Mouse (Mus musculus) midbrain, embryonic 16.5 days (tissue): Measurements from ENCODE around the gene Fam118b. TPM values are rescaled to one million over a fixed set of nuclear protein-coding genes. Genes with fewer than 3 reads are reported as not detected.

Experiments used
- ATAC-seq: fragments of 200-750 bp; cut with Nextera tagmentation; 2 replicates; pipeline ENCODE4 v1.8.0; 2017; ENCODE audit warnings: moderate TSS enrichment
- H3K27ac ChIP-seq: fragments of 300-500 bp; sonication (generic); 2 replicates; pipeline ENCODE4 v1.5.1; 2014; ENCODE audit warnings: mild to moderate bottlenecking, low read length, mixed read lengths
- H3K27me3 ChIP-seq: fragments of 300-500 bp; sonication (generic); 2 replicates; pipeline ENCODE4 v1.6.1; 2014; ENCODE audit warnings: low read depth, low read length, mixed read lengths; ENCODE audit not compliant: control insufficient read depth, insufficient read depth
- H3K36me3 ChIP-seq: fragments of 300-500 bp; sonication (generic); 2 replicates; pipeline ENCODE4 v1.6.1; 2014; ENCODE audit warnings: mild to moderate bottlenecking, low read length, moderate library complexity, mixed read lengths; ENCODE audit not compliant: control insufficient read depth, insufficient read depth
- H3K4me1 ChIP-seq: fragments of 300-500 bp; sonication (generic); 2 replicates; pipeline ENCODE4 v1.6.1; 2014; ENCODE audit warnings: mild to moderate bottlenecking, low read length, mixed read lengths; ENCODE audit not compliant: control insufficient read depth, insufficient read depth
- H3K4me2 ChIP-seq: fragments of 300-500 bp; sonication (generic); 2 replicates; pipeline ENCODE4 v1.6.1; 2014; ENCODE audit warnings: mild to moderate bottlenecking, low read length, mixed read lengths
- H3K4me3 ChIP-seq: fragments of 300-500 bp; sonication (generic); 2 replicates; pipeline ENCODE4 v1.5.1; 2014; ENCODE audit warnings: low read depth, mild to moderate bottlenecking, low read length, moderate library complexity, mixed read lengths
- H3K9ac ChIP-seq: fragments of 300-500 bp; sonication (generic); 2 replicates; pipeline ENCODE4 v1.6.1; 2014; ENCODE audit warnings: low read depth, low read length, mixed read lengths
- H3K9me3 ChIP-seq: fragments of 300-500 bp; sonication (generic); replicated peaks from 2 replicates; pipeline ENCODE4 v1.6.1; 2014; ENCODE audit warnings: mild to moderate bottlenecking, low read length, mixed read lengths; ENCODE audit not compliant: control insufficient read depth, poor library complexity, severe bottlenecking
- WGBS: fragments of 180-500 bp; shearing (Covaris S2); extraction: QIAGEN DNeasy Blood & Tissue Kit; methylation state at CpG from one replicate; pipeline ENCODE4 v1.1.7; 2014; 5-methylcytosine and 5-hydroxymethylcytosine counted together
- polyA plus RNA-seq: library from polyadenylated mRNA; unstranded; fragments of >200 nt; fragmentation: Nextera tagmentation; extraction: Ambion mirVana; gene quantifications from 2 replicates; pipeline ENCODE4 v1.2.1, GENCODE M21; 2015

Gene Fam118b
- polyA plus RNA-seq, 1 experiment from 2014 or later, result 59.1 TPM

DNA sequence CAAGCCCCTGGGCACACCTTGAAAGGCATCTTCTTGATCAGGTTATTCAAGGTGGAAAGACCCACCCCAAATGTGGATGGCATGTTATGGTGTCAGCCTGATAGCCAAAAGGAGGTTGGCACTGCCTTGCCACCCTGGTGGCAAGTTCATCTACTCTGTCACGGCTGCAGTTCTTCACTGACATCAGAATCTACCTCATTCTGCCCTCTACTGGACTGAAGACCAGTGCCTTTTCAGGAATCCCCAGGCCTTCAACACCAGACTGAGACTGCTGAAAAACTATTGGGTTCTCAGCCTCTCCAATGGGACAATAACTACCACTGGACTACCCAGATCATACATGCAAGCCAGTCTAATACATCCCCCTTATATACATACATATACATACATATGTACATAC is 27.9 kb downstream of the Fam118b start:
- Histone ChIP-seq H3K9ac (no peak overlapping the region), H3K27ac (no peak overlapping the region), H3K9me3 (no peaks in the 10 kb centered on the region), H3K36me3 (no peaks in the 10 kb centered on the region; the same call in 1 of the 2 replicates), H3K4me3 (no peak overlapping the region), H3K27me3 (no peaks in the 10 kb centered on the region), H3K4me2 (no peak overlapping the region), H3K4me1 (no peaks in the 10 kb centered on the region)
- ATAC-seq, result no peak
- WGBS, result 83% methylated on average over 1 of the region's 1 CpGs

DNA sequence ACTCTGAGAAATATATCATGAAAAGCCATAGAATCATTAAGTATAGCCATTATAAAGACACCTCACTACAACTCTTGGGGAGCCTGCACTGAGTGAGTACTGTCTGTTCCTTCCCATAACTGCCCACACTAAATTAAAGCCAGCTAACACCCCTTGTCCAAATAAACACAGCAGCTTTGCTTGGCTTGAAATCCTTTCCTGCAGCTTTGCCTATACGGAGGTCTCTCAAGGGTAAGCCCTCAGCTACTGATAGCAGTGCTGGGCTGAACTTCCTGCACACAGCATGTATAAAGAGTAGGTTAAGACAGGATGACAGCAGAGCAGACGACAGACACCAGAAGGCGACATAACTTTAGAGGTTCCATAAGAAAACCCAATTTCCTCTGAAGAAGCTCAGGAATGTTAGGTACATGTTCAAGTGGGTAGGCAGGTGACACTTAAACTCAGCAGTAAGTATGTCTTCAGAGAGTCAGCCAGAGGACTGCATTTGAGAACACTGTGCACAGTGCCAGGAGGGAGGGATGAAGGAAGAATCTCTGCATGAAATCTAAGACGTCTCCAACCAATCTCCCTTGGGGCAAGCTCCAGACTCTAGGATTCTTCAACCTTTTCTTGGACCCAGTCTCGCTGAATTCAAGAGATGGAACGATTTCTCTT is 28.6 kb downstream of the Fam118b start:
- WGBS, result 86% methylated on average over 6 of the region's 6 CpGs

DNA sequence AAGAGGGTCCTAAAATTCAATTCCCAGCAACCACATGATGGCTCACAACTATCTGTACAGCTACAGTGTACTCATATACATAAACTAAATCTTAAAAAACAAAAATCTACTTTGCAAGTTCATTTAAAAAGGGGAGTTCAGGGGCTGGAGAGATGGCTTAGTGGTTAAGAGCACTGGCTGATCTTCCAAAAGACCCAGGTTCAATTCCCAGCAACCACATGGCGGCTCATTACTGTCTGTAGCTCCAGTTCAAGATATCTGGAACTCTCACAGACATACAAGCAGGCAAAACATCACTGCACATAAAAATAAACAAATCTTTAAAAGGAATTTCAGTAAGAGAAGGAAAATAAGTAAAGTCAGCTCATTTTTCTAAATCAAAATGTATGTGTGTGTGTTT is 29.2 kb downstream of the Fam118b start:
- ATAC-seq, result no peak
- Histone ChIP-seq H3K27me3 (no peaks in the 10 kb centered on the region), H3K4me2 (no peak overlapping the region), H3K27ac (no peak overlapping the region), H3K4me3 (no peak overlapping the region), H3K9me3 (no peaks in the 10 kb centered on the region), H3K4me1 (no peaks in the 10 kb centered on the region), H3K9ac (no peak overlapping the region), H3K36me3 (peaks cover 4% of the 10 kb centered on the region; the same call in 1 of the 2 replicates)
- 95% methylated on average over 1 of the region's 1 CpGs for WGBS

More for the DNA sequence above, 28.6 kb downstream of the Fam118b start:
- Histone ChIP-seq H3K27me3 (no peaks in the 10 kb centered on the region), H3K4me2 (no peak overlapping the region), H3K27ac (no peak overlapping the region), H3K9me3 (no peaks in the 10 kb centered on the region), H3K4me3 (no peak overlapping the region), H3K4me1 (no peaks in the 10 kb centered on the region), H3K36me3 (peaks cover under 1% of the 10 kb centered on the region; the same call in 1 of the 2 replicates), H3K9ac (no peak overlapping the region)
- no peak for ATAC-seq

DNA sequence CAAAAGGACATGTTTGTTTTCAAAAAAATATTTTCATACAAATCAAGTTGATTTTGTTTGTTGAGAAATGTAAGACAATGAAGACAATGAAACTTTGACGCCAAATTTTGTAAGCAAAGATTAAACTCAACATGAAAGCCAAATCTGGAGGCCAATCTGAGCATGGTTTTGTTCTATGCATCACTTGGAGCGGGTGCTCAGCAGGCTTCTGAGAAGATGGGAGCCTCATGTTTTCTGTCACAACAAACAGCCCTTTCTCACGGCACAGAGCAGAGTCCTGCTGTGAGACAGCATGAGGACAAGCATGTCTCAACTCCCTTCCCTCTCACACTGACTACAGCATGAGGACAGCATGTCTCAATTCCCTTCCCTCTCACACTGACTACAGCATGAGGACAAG is 31.6 kb downstream of the Fam118b start:
- no peaks in the 10 kb centered on the region for H3K27me3 ChIP-seq
- WGBS, result 49% methylated on average over 3 of the region's 3 CpGs
- H3K4me1 ChIP-seq, result no peaks in the 10 kb centered on the region
- H3K9ac ChIP-seq, result no peak overlapping the region
- H3K4me2 ChIP-seq, result no peak overlapping the region
- ATAC-seq, result no peak
- H3K4me3 ChIP-seq, result no peak overlapping the region
- H3K9me3 ChIP-seq, result no peaks in the 10 kb centered on the region
- H3K27ac ChIP-seq, result no peak overlapping the region
- H3K36me3 ChIP-seq, result peaks cover 13% of the 10 kb centered on the region

DNA sequence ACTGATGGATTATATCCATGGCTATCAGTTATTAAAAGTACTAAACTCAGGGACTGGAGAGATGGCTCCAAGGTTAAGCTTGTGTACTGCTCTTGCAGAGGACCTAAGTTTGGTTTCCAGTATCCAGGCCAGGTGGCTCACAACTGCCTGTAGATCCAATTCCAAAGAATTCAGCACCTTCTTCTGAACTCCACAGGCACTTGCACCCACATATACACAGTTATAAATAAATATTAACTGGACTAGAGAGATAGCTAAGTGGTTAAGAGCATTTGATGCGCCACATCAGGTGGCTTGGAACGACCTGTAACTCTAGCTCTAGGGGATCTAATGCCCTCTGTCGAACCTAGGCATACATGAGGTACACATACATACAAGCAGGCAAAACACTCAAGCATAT is 38.9 kb downstream of the Fam118b start:
- peaks cover 16% of the 10 kb centered on the region for H3K36me3 ChIP-seq
- no peak overlapping the region for H3K9ac ChIP-seq
- H3K9me3 ChIP-seq, result no peaks in the 10 kb centered on the region
- H3K4me2 ChIP-seq, result no peak overlapping the region
- no peaks in the 10 kb centered on the region for H3K27me3 ChIP-seq
- H3K4me1 ChIP-seq, result no peaks in the 10 kb centered on the region
- H3K27ac ChIP-seq, result no peak overlapping the region
- no peak overlapping the region for H3K4me3 ChIP-seq
- no peak for ATAC-seq
- 94% methylated on average over 3 of the region's 3 CpGs for WGBS

DNA sequence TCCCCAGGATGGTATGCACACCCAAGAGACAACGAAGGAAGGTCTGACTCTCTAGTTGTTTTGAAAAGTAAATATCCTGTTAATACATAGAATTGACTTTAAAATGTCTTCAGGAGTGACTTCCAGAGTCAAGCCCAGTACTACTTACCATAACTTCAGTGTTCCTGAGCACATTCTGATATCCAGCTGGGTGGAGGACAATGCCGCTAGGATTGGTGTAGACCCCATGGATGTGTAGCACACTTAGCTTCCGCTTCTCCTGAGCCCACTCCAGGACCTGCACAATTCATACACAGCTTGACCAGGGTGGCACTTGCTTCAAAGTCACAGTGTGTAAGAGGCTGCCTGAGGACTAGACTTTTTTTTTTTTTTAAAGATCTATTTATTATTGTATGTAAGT is 44.1 kb downstream of the Fam118b start:
- no peaks in the 10 kb centered on the region for H3K9me3 ChIP-seq
- H3K4me3 ChIP-seq, result no peak overlapping the region
- H3K4me2 ChIP-seq, result no peak overlapping the region
- peaks cover 18% of the 10 kb centered on the region for H3K36me3 ChIP-seq
- no peak overlapping the region for H3K9ac ChIP-seq
- WGBS, result 93% methylated on average over 3 of the region's 3 CpGs
- H3K4me1 ChIP-seq, result no peaks in the 10 kb centered on the region
- H3K27me3 ChIP-seq, result no peaks in the 10 kb centered on the region
- no peak overlapping the region for H3K27ac ChIP-seq
- no peak for ATAC-seq

DNA sequence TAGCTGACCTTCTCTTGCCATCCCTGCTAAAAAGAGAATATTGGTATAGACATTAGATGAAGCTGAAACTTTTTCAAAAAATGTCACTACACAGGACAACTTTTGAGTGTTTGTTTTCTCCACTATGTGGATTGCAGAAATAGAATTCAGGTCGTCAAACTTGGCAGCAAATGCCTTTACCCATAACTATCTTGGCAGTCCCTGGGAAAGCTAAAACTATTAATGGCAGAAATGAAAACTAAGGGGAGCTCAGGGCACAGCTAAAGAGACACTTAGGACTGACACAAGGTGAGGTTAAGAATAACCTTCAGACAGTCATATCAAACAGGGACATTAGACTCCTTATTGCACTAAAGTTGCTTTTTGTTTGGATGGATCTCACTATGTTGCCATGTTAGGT is 49.6 kb downstream of the Fam118b start:
- Histone ChIP-seq H3K9me3 (no peaks in the 10 kb centered on the region), H3K4me3 (no peak overlapping the region), H3K9ac (no peak overlapping the region), H3K4me1 (no peaks in the 10 kb centered on the region), H3K36me3 (peaks cover 39% of the 10 kb centered on the region), H3K27ac (no peak overlapping the region), H3K27me3 (no peaks in the 10 kb centered on the region), H3K4me2 (no peak overlapping the region)
- ATAC-seq, result no peak
- 81% methylated on average over 1 of the region's 1 CpGs for WGBS

DNA sequence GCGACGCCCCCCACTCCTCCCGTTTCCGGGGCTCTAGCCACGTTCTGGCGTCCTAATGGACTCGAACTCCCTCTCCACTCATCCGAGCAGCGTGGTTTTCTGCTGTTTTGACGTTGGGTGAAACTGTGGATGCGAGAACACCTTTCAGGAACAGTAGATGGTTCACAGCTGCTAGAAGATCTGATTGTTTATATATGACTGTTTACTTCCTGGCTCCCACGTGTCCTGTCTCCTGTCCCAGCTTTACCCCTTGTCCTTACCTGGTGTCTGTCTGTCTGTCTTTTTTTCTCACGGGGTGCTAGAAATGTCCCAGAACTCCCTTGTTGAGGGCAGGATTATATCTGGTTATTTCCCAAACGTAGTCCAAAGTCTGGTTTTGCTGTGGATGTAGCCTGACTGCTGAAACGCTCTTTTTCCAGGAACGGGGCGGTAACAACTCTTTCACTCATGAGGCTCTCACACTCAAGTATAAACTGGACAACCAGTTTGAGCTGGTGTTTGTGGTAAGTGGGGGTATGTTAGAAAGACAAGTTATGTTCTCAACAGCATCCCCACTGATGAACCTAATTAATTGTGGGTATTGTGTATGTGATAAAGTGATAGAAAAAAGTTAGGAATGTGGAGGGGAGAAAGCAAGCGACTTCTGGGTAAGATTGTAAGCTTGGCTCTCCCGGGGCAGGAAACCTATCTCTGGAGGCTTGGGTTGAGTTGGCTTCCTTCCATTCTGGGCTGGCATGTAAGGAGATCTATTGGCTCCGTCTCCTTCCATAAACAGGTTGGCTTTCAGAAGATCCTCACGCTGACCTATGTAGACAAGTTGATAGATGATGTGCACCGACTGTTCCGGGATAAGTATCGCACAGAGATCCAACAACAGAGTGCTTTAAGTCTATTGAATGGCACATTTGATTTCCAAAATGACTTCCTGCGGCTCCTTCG is 55.8 kb downstream of the Fam118b start:
- Histone ChIP-seq H3K4me3 (peak overlapping the region; percentile 60), H3K36me3 (peaks cover 27% of the 10 kb centered on the region), H3K9me3 (no peaks in the 10 kb centered on the region), H3K4me1 (peaks cover 17% of the 10 kb centered on the region), H3K9ac (peak overlapping the region; percentile 93), H3K27me3 (no peaks in the 10 kb centered on the region), H3K4me2 (peak overlapping the region; percentile 93), H3K27ac (peak overlapping the region; percentile 64; the same call in 1 of the 2 replicates)
- ATAC-seq, result no peak
- 36% methylated on average over 26 of the region's 26 CpGs for WGBS
